Mouse (Mus musculus) urinary bladder, postnatal 4 days (tissue): ENCODE measurements at regions not wholly inside any gene's neighbourhood (a gene's known extent, or its start where the extent isn't known, plus 50 kb on each side); places are given as distances from the start of the nearest gene placed in this dataset.
A peak's percentile ranks its signal among the peaks of the same experiment; 100 is the strongest.

Experiments used
- DNase-seq, 2 experiments: peaks; one replicate each; pipeline ENCODE4 v3.0.0; 2021 to 2022; ENCODE audit warnings: low spot score in 2 of 2

GRCm38 (mm10) chr3:118418981-118419380 is 142.9 kb upstream of the Dpyd start:
- DNase-seq, result no peak

DNA sequence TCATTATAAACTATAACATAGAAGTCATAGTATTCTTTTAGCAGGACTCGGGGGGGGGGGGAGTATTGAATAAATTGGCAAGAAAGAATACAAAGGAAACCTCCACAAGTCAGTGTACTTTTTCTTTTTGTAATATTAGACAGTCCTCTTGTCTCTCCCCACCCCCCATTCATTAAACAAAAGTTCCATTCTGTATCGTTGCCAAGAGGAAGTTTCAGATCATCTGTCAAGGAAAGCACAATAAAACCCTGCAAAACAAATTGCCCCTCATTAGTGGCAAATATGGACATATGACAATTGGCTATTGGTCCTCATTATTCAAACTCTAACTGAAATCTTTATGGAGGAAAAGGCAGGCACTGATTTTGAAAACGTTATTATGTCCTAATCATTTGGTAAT is 140.2 kb upstream of the Dpyd start:
- no peak for DNase-seq

GRCm38 (mm10) chr3:118425748-118426147 is 136.2 kb upstream of the Dpyd start:
- peak in 1 of 2 experiments; percentile 61 for DNase-seq

DNA sequence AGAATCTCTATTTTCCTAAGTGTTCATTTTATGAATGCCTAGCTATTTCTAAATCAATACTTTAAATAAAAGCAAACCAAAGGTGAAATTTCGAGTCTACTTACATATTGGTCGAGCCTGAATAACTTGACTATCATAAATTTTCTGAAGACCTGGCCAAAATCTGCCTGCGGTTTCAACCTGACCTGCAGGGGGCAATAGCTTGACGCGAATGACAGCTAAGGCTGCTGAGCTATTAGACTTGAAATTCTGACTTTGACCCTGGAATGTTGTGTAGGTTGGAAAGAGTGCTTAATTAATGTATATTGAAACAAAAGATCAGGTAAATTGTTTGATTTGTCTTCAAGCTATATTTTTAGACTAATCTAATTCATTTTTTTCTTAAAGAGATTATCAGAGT is 133.4 kb upstream of the Dpyd start:
- no peak for DNase-seq

DNA sequence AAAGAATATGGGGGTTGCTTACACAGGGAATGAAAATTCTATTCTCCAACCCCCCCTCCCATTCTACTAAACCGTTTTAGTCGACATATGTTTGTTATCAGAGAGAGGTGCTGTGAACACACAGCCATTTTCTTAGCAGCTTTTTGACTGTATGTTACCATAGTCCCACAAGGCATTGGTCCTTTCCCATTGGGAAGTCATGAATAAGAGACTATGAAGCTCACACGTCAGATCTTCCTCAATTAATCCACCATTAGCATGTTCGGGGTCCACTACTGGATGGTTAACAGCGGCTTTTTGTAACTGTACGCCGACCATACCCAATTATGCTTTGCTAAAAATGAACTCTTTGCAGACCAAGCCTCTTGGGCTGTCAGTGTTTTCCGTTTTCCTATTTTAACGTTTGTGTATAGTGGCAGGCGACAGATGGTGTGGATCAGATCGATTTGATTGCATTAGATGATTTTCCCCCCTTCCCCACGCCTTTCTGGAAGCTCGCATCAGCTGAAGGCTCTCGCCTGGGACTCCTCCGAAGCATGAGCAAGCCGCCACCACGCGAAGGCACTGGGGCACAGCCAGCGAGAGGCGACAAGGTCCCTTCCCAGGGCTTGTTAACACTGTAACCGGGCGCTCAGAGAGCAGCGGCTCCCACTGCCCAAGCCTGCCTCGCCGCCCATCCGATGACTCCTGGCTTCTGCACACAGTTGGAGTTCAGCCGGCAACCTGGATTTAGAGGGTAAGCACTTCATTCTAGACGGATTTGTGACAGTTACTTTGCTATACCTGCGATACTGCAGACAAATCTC is 131.9 kb upstream of the Dpyd start:
- no peak for DNase-seq

- no peak for DNase-seq
Observed at GRCm38 (mm10) chr3:118430631-118430906, 131.4 kb upstream of the Dpyd start.

DNA sequence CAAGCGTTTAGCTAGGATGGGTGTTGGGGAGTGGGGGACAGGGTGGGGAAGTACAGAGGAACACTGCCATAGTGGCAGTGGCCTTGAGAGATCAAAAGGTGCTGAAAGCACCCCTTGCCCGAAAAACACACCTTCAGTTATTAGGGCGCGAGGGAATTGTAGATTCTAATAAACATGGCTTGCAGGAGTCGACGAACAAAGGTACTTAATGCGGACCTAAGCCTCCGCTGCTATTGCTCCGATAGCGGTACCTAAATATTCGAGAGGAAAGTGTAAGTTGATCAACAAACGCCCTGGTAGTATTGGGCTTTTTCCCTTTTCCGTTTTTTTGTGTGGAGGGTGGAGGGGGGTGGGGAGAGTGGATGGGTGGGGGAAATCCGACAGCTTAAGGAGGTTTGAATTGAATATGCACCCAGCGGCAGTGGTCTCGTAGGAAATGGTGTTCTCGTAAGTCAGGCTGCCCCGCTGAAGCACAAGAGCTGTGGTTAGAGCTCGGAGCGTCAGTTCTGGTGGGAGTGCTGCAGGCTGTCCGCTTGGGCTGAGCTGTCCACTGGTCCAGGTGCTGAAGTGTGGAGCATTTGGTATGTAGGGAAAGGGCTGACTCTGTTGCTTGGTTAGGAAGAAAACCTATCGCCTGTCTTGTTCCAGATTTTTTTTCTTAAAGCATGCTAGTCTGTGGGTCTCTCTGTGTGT is 130.8 kb upstream of the Dpyd start:
- peak; percentile 57 to 86 for DNase-seq

DNA sequence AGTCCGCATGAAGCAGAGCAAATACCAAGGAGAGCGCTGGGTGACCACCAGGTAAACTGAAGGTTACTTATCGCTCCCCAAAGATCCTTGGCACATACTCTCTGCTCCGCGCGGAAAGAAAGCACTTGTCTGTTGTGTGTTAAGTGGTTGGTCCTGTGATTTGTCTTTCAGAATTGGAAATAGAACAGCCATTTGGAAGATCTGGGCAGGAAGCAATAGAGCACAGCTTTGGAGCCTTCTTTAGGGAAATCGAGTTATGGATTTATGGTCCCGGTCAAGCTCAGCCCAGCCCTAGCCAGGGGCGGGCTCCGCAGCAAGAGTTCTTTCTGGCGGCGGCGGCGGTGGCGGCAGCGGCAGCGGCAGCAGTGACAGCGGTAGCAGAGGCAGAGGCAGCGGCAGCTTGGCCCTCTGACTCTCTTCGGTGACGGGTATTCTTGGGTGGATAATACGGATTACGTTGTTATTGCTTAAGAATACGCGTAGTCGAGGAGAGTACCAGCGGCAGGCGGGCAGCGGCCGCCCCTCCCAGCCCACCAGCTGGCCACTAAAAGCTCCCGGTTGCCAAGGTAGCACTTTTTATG is 128.4 kb upstream of the Dpyd start:
- DNase-seq, result no peak

DNA sequence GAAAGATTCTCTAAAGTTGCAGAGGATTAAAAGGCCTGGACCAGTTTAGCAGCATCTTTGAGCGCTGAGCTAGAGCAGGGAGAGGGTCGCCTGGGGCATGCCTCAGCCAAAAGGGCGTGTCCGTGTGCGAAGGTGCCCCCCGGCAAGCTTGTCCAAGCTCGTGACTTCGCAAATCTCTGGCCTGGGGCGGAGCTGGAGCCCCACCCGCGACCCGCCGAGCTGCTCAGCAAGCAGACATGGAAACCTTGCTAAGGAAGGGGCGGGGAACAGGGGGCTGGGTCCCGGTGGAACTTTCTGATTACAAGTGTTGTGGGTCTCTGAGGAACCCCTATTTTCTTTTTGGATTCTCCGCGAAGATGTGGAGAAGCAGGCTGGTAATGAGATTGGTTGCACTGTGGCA is 127.6 kb upstream of the Dpyd start:
- no peak for DNase-seq

DNA sequence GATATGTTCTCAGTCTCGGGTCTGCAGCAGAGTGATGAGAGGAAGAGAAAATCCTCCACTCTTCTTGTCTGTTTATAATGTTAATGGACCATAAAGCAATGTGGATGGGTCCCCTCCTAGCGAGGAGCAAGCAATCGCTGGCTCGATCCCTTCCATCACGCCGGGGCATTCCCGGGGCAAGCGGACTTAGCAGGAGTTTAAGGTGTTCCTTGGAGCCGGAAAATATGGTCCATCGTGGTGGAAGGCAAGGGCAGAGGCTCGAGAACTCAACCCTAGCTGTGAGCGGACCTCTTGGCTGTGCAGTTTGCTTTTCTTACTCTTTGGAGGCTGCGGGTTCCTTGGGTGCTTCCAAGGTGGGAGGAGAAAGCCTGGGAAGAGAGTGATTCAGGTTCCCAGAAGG is 127.1 kb upstream of the Dpyd start:
- no peak for DNase-seq

- no peak for DNase-seq
Observed at GRCm38 (mm10) chr3:118435248-118435647, 126.7 kb upstream of the Dpyd start.

DNA sequence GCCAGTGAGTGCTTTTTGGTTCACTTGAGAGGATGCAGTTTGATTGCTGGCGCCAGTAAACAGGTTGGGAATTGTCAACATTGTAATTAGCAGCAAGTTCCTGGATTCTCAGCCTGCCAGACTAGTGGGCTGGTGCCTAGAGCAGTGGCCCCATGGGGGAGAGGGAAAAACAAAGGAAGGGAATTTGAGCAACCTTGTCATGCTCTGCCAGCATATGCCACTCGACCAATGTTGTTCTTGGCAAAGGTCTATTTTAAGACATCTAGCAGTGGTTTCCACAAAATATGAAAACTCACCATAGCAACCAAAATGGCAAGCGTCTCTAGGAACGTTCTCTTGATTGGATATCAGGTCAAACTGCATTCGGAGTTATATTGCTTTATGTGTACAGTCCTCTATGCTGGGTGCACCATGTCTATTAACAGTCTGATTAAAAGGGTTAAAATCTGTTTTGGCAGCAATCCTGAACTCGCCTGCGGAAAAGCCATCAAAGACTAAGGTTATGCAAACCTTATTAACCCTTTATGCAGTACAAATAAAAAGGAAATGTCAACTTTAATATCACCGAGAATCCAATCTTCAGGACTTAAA is 118.1 kb upstream of the Dpyd start:
- DNase-seq, result no peak

- DNase-seq, result no peak
Observed at GRCm38 (mm10) chr3:118445360-118445759, 116.6 kb upstream of the Dpyd start.

DNA sequence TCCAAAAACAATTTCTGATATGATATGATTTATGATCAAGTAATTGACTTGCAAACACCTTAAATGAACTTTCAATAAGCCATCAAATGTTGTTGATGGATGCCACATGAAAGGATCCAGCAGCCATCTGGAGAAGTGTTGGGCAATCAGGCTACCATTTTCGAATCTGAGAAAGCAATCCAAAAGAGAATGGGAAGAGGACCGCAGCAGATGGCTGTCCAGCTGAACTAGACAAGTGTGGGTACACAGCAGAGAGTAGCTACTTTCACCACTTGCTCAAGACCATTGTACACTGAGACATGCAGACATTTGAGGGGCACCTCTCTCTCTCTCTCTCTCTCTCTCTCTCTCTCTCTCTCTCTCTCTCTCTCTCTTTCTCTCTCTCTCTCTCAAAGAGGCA is 102.3 kb upstream of the Dpyd start:
- DNase-seq, result no peak

DNA sequence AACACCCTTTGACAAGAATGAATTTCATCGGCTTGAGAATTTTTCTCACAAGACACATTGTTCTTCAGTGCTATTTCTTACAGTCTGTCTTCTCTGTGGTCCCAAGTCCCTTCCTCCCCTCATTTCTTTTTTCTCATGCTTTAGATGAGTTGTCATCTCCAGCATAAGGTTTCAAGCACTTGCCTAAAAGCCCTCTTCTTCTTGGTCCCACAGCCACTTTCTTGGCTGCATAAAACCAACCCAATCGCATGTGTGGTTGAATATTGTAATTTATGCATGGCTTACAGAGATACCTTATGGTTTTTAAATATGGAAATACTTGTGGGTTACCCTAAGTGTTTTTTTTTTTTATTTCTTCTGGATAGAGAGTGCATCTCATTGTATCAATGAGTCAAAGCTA is 96.3 kb upstream of the Dpyd start:
- DNase-seq, result no peak

DNA sequence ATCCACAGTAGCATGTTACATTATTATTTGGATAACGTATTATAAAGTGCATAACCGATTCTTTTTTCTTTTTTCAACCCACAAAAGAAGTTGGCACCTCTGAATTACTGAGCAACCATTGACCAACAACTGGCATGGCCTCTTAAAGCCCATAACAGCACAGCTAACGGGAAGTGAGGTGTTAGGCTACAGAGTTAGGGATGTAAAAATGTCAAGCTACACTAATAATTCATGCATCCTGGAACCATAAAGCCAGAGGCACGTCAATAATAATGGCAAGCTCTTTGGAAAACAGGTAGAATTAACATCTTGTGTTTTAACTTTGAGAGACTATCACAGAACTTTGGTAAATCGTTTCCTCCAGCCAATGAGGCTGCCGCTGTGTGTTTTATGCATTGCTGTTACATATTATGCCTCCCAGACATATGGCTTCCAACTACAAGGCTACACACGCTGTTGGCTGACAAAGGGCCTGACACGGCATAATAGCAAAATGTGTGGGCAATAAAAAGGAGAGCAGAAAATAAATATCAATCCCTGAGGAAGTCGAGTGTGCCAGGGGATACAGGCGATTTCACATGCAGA is 89.6 kb upstream of the Dpyd start:
- no peak for DNase-seq

GRCm38 (mm10) chr3:118478065-118478464 is 83.9 kb upstream of the Dpyd start:
- DNase-seq, result no peak

GRCm38 (mm10) chr3:118480515-118481248 is 81.2 kb upstream of the Dpyd start:
- no peak for DNase-seq

DNA sequence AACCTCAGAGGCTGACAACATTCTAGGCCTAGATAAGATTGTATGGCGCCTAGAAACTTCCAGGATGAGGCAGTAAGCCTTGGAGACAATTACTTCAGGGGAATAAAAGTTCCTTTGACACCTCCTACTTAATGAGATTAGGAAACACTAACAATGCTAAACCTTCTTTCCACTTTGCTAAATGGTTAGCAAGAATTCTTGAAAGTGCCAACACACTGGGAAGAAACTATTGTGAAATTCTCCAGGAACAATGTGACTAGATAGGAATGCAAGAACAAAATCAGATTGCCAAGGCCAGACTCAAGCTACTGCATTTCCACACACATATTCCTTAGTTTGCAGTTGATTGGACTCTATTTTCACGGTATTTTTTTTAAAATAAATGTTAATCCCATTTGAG is 76.0 kb upstream of the Dpyd start:
- DNase-seq, result no peak

DNA sequence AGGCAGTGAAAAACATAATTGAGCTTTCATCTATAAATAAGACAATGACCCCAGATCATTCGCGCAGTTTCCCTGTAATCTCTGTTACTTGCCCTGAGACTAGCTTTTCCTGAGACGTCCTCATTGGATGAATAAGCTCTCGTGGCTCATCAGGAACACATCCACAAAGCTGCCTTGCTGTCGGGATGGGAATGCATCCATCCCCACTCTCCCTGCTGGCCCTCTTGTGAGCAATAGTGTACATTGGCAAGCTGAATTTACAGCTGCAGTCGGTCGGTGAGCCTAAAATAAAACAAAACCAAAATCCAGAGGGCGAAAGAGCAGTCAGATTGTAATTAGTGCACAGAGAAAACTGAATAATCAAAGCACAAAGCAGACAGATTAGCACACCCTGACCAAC is 74.5 kb upstream of the Dpyd start:
- no peak for DNase-seq

DNA sequence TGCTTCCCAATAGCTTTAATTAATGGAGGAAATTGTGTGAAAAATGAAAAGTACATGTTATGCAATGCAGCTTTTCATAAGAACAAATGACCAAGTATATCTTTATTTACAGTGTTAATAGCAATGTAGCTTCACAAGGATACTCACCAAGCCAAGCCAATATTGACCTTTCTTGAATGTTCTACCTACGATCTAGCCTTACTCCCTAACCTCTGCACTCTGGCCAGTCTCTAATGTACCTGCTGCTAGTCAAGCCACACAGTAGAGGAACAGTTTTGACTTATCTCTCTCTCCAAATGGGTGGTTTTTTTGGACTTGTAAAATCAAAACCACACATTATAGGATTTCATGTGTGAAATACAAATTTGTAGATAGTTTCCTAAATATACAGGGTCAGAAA is 70.8 kb upstream of the Dpyd start:
- DNase-seq, result no peak

DNA sequence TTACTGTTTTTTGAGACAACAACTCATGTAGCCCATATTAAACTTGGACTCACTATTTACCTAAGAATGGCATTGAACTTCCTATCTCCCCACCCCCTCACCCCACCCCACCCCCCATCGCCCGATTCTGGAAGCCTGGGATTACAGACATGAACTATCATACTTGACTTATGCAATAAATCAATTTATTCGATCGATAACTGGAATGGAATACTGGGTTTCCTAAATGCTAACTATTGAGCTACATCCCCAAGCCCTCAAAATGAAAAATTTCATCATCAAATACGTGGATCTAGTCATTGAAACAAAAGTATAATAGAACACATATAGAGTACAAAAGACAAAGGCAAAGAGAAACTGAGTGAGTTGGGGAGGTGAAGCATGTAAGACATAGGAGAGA is 70.1 kb upstream of the Dpyd start:
- no peak for DNase-seq
